Mouse (Mus musculus): ENCODE data around the gene Gm16867.
"Not testable (repeated sequence)": the region's sequence is repeated elsewhere in the genome, so short reads cannot be mapped to it uniquely, and the experiment has no call there.

DNA sequence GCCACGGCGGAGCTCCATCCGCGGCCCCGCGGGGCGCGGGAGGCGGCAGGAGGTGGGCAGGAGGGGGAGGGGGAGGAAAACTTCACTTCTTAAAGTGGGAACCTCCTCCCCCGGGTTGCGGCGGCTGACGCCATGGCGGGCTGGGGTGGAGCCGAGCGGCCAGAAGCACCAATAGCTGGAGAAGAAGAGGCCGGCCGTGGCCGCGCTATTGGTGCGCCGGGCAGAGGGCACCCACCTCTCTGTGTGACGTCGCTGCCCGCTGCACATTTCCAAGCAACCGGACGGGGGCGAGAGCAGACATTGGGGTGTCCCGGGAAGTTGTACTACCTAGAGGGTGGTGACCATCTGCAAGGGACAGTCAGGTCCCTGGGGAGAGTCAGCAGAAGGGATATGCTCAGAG is at the start of gene Gm16867:
- not testable (repeated sequence) for TF ChIP-seq USF1 (IDR thresholded peaks at IDR 0.05; ENCODE audit: low read depth, low read length); EP300 (IDR thresholded peaks at IDR 0.05; ENCODE audit: low read depth in 1 of 2, low read length in 2 of 2); POLR2A (IDR thresholded peaks at IDR 0.05; ENCODE audit: control insufficient read depth in 1 of 2, insufficient read depth in 1 of 2, low read depth in 1 of 2, low read length in 2 of 2, poor library complexity in 1 of 2); CTCF (IDR thresholded peaks at IDR 0.05 in 2 of 3, conservative IDR thresholded peaks at IDR 0.05 in 1 of 3; ENCODE audit: control insufficient read depth in 1 of 3, insufficient read depth in 1 of 3, low read depth in 2 of 3, low read length in 3 of 3, poor library complexity in 1 of 3, severe bottlenecking in 1 of 3); MAZ (IDR thresholded peaks at IDR 0.05; ENCODE audit: low read depth, low read length); HCFC1 (IDR thresholded peaks at IDR 0.05; ENCODE audit: low read depth, low read length); GABPA (IDR thresholded peaks at IDR 0.05; ENCODE audit: low read depth, low read length); TAL1 (IDR thresholded peaks at IDR 0.05; ENCODE audit: low read length); MAX (IDR thresholded peaks at IDR 0.05; ENCODE audit: low read length)
